Mouse (Mus musculus): ENCODE measurements around the gene Man2a1. TPM values are rescaled to one million over a fixed set of nuclear protein-coding genes. Genes with fewer than 3 reads are reported as not detected.

Man2a1 gene
- polyA plus RNA-seq, 1 experiment from 2014 or later = 8.6 TPM

- peak; percentile 52 for ATAC-seq (replicated peaks; ENCODE audit: low FRiP score)
- no peak overlapping the region for H3K27ac ChIP-seq
- H3K4me3 ChIP-seq (replicated peaks) = no peak overlapping the region
- H3K9me3 ChIP-seq (replicated peaks) = no peaks in the 10 kb centered on the region
- WGBS = 30% methylated on average over 7 of the region's 7 CpGs
- H3K9ac ChIP-seq = no peak overlapping the region
- H3K27me3 ChIP-seq = no peaks in the 10 kb centered on the region
- H3K4me2 ChIP-seq = no peak overlapping the region
- peaks cover 15% of the 10 kb centered on the region; the same call in 1 of the 2 replicates for H3K36me3 ChIP-seq
- peaks cover 12% of the 10 kb centered on the region for H3K4me1 ChIP-seq
Observed at GRCm38 (mm10) chr17:64643644-64644043, 43.1 kb downstream of the Man2a1 start.

- 75% methylated on average over 8 of the region's 8 CpGs for WGBS
- H3K4me3 ChIP-seq (replicated peaks) = no peak overlapping the region
- H3K4me1 ChIP-seq = peaks cover 12% of the 10 kb centered on the region
- H3K9ac ChIP-seq = no peak overlapping the region
- no peak overlapping the region for H3K4me2 ChIP-seq
- ATAC-seq (replicated peaks; ENCODE audit: low FRiP score) = no peak
- H3K9me3 ChIP-seq (replicated peaks) = no peaks in the 10 kb centered on the region
- H3K27me3 ChIP-seq = no peaks in the 10 kb centered on the region
- no peak overlapping the region for H3K27ac ChIP-seq
- peaks cover 9% of the 10 kb centered on the region for H3K36me3 ChIP-seq
Observed at GRCm38 (mm10) chr17:64644888-64645605, 44.5 kb downstream of the Man2a1 start.

- peaks cover 3% of the 10 kb centered on the region; the same call in 1 of the 2 replicates for H3K9me3 ChIP-seq (replicated peaks)
Observed at GRCm38 (mm10) chr17:64647396-64647795, 46.9 kb downstream of the Man2a1 start.

GRCm38 (mm10) chr17:64650702-64651101 is 50.2 kb downstream of the Man2a1 start:
- no peak overlapping the region for H3K4me2 ChIP-seq
- H3K36me3 ChIP-seq = peaks cover 40% of the 10 kb centered on the region
- peaks cover 6% of the 10 kb centered on the region; the same call in 1 of the 2 replicates for H3K9me3 ChIP-seq (replicated peaks)
- no peak overlapping the region for H3K4me3 ChIP-seq (replicated peaks)
- no peaks in the 10 kb centered on the region for H3K27me3 ChIP-seq
- ATAC-seq (replicated peaks; ENCODE audit: low FRiP score) = no peak
- H3K27ac ChIP-seq = no peak overlapping the region
- H3K4me1 ChIP-seq = no peaks in the 10 kb centered on the region
- 93% methylated on average over 9 of the region's 9 CpGs for WGBS
- no peak overlapping the region for H3K9ac ChIP-seq

More at GRCm38 (mm10) chr17:64647396-64647795, 46.9 kb downstream of the Man2a1 start:
- peaks cover 6% of the 10 kb centered on the region for H3K4me1 ChIP-seq
- H3K27ac ChIP-seq = no peak overlapping the region
- H3K27me3 ChIP-seq = no peaks in the 10 kb centered on the region
- peaks cover 27% of the 10 kb centered on the region for H3K36me3 ChIP-seq
- no peak overlapping the region for H3K9ac ChIP-seq
- ATAC-seq (replicated peaks; ENCODE audit: low FRiP score) = no peak
- no peak overlapping the region for H3K4me2 ChIP-seq
- 85% methylated on average over 9 of the region's 9 CpGs for WGBS
- H3K4me3 ChIP-seq (replicated peaks) = no peak overlapping the region

GRCm38 (mm10) chr17:64653621-64654020 is 53.1 kb downstream of the Man2a1 start:
- no peak for ATAC-seq (replicated peaks; ENCODE audit: low FRiP score)
- Histone ChIP-seq H3K36me3 (peaks cover 48% of the 10 kb centered on the region), H3K27ac (no peak overlapping the region), H3K4me1 (no peaks in the 10 kb centered on the region), H3K4me3 (replicated peaks) (no peak overlapping the region), H3K27me3 (no peaks in the 10 kb centered on the region), H3K4me2 (no peak overlapping the region), H3K9ac (no peak overlapping the region), H3K9me3 (replicated peaks) (peaks cover 6% of the 10 kb centered on the region; the same call in 1 of the 2 replicates)
- 93% methylated on average over 2 of the region's 2 CpGs for WGBS

GRCm38 (mm10) chr17:64659682-64660081 is 59.1 kb downstream of the Man2a1 start:
- H3K4me1 ChIP-seq = no peaks in the 10 kb centered on the region
- H3K4me2 ChIP-seq = no peak overlapping the region
- no peak overlapping the region for H3K9ac ChIP-seq
- no peaks in the 10 kb centered on the region for H3K27me3 ChIP-seq
- peaks cover 34% of the 10 kb centered on the region for H3K36me3 ChIP-seq
- no peak for ATAC-seq (replicated peaks; ENCODE audit: low FRiP score)
- no peak overlapping the region for H3K27ac ChIP-seq
- no peaks in the 10 kb centered on the region for H3K9me3 ChIP-seq (replicated peaks)
- 81% methylated on average over 4 of the region's 4 CpGs for WGBS
- no peak overlapping the region for H3K4me3 ChIP-seq (replicated peaks)

- Histone ChIP-seq H3K4me2 (no peak overlapping the region), H3K9me3 (replicated peaks) (no peaks in the 10 kb centered on the region)
- WGBS = 84% methylated on average over 4 of the region's 4 CpGs
Observed at GRCm38 (mm10) chr17:64666518-64666917, 66.0 kb downstream of the Man2a1 start.

GRCm38 (mm10) chr17:64668504-64668903 is 68.0 kb downstream of the Man2a1 start:
- ATAC-seq (replicated peaks; ENCODE audit: low FRiP score) = peak; percentile 99
- Histone ChIP-seq H3K9me3 (replicated peaks) (no peaks in the 10 kb centered on the region), H3K9ac (no peak overlapping the region), H3K27ac (no peak overlapping the region), H3K4me2 (no peak overlapping the region), H3K4me3 (replicated peaks) (no peak overlapping the region), H3K4me1 (no peaks in the 10 kb centered on the region), H3K36me3 (peaks cover 50% of the 10 kb centered on the region), H3K27me3 (no peaks in the 10 kb centered on the region)
- WGBS = 34% methylated on average over 5 of the region's 5 CpGs

More at GRCm38 (mm10) chr17:64666518-64666917, 66.0 kb downstream of the Man2a1 start:
- no peaks in the 10 kb centered on the region for H3K27me3 ChIP-seq
- no peaks in the 10 kb centered on the region for H3K4me1 ChIP-seq
- peaks cover 37% of the 10 kb centered on the region for H3K36me3 ChIP-seq
- H3K27ac ChIP-seq = no peak overlapping the region
- ATAC-seq (replicated peaks; ENCODE audit: low FRiP score) = no peak
- no peak overlapping the region for H3K4me3 ChIP-seq (replicated peaks)
- no peak overlapping the region for H3K9ac ChIP-seq

GRCm38 (mm10) chr17:64674401-64674800 is 73.9 kb downstream of the Man2a1 start:
- 95% methylated on average over 1 of the region's 1 CpGs for WGBS

GRCm38 (mm10) chr17:64674980-64675379 is 74.4 kb downstream of the Man2a1 start:
- H3K9ac ChIP-seq = no peak overlapping the region
- WGBS = 90% methylated on average over 6 of the region's 6 CpGs

More at GRCm38 (mm10) chr17:64674401-64674800, 73.9 kb downstream of the Man2a1 start:
- Histone ChIP-seq H3K4me3 (replicated peaks) (no peak overlapping the region), H3K27me3 (peaks cover 6% of the 10 kb centered on the region; the same call in 1 of the 2 replicates), H3K4me2 (no peak overlapping the region), H3K4me1 (0 out of 2 replicates have a peak, but pooled peaks cover 5% of the 10 kb centered on the region), H3K9me3 (replicated peaks) (no peaks in the 10 kb centered on the region), H3K9ac (no peak overlapping the region), H3K27ac (no peak overlapping the region), H3K36me3 (peaks cover 57% of the 10 kb centered on the region)
- no peak for ATAC-seq (replicated peaks; ENCODE audit: low FRiP score)

GRCm38 (mm10) chr17:64676735-64677469 is 76.4 kb downstream of the Man2a1 start:
- no peak overlapping the region for H3K9ac ChIP-seq
- ATAC-seq (replicated peaks; ENCODE audit: low FRiP score) = peak; percentile 86
- no peak overlapping the region for H3K27ac ChIP-seq
- peaks cover 6% of the 10 kb centered on the region; the same call in 1 of the 2 replicates for H3K27me3 ChIP-seq
- WGBS = 49% methylated on average over 10 of the region's 10 CpGs
- H3K4me1 ChIP-seq = 0 out of 2 replicates have a peak, but pooled peaks cover 5% of the 10 kb centered on the region
- peaks cover 38% of the 10 kb centered on the region for H3K36me3 ChIP-seq
- H3K4me3 ChIP-seq (replicated peaks) = no peak overlapping the region
- H3K9me3 ChIP-seq (replicated peaks) = no peaks in the 10 kb centered on the region
- H3K4me2 ChIP-seq = no peak overlapping the region

More at GRCm38 (mm10) chr17:64674980-64675379, 74.4 kb downstream of the Man2a1 start:
- Histone ChIP-seq H3K9me3 (replicated peaks) (no peaks in the 10 kb centered on the region), H3K27ac (no peak overlapping the region), H3K4me1 (0 out of 2 replicates have a peak, but pooled peaks cover 5% of the 10 kb centered on the region), H3K4me3 (replicated peaks) (no peak overlapping the region), H3K27me3 (peaks cover 6% of the 10 kb centered on the region; the same call in 1 of the 2 replicates), H3K36me3 (peaks cover 52% of the 10 kb centered on the region), H3K4me2 (no peak overlapping the region)
- no peak for ATAC-seq (replicated peaks; ENCODE audit: low FRiP score)

- H3K27me3 ChIP-seq = no peaks in the 10 kb centered on the region
- ATAC-seq (replicated peaks; ENCODE audit: low FRiP score) = no peak
Observed at GRCm38 (mm10) chr17:64681461-64681860, 80.9 kb downstream of the Man2a1 start.

More at GRCm38 (mm10) chr17:64681461-64681860, 80.9 kb downstream of the Man2a1 start:
- Histone ChIP-seq H3K4me1 (0 out of 2 replicates have a peak, but pooled peaks cover 7% of the 10 kb centered on the region), H3K36me3 (peaks cover 25% of the 10 kb centered on the region; the same call in 1 of the 2 replicates), H3K27ac (no peak overlapping the region), H3K4me3 (replicated peaks) (no peak overlapping the region), H3K9me3 (replicated peaks) (no peaks in the 10 kb centered on the region), H3K9ac (no peak overlapping the region), H3K4me2 (no peak overlapping the region)
- WGBS = 83% methylated on average over 3 of the region's 3 CpGs

Measured in kidney, embryonic 15.5 days (tissue).